Mouse (Mus musculus) bone marrow, adult 2 months (tissue): Measurements from ENCODE around the gene Pcnt.

ENCODE experiments used
- CTCF ChIP-seq: fragments of 200-500 bp; IDR thresholded peaks from 2 replicates; pipeline ENCODE4 v1.5.1; 2011; ENCODE audit warnings: low read length, control low read depth; ENCODE audit not compliant: control insufficient read depth, insufficient read depth
- POLR2A ChIP-seq: fragments of 200-500 bp; IDR thresholded peaks from 2 replicates; pipeline ENCODE4 v1.6.1; 2011; ENCODE audit warnings: low read depth, mild to moderate bottlenecking, control low read depth, low read length, borderline replicate concordance; ENCODE audit not compliant: control insufficient read depth

DNA sequence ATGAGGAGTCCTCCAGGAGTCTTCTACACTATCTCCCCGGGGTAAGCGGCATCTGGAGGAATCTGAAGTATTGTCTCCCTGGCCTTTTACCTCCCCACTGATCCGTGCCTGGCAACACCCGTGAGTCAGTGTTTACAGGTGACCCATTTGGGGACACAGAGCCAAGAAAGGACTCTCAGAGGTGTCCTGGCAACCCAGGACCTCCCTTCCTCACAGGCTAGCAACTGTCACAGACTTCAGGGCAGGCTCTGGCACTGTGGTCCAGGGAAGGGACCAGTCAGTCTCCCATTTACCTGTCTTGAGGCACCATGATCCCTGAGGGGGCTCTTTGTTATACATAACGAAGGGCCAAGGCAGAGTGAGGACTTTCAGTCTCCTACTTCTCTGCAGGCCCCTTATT lies 6.3 kb upstream of the Pcnt start, which contains the start of gene 2610028H24Rik:
- TF ChIP-seq POLR2A: no peak
- TF ChIP-seq CTCF: no peak
